Mouse (Mus musculus) E14TG2a.4 (cell line): ENCODE results near the gene Pds5a.

Experiments used
- CTCF ChIP-seq: conservative IDR thresholded peaks from 2 replicates; pipeline ENCODE4 v1.5.1; 2014; ENCODE audit warnings: low read length
- NANOG ChIP-seq: IDR thresholded peaks from 2 replicates; pipeline ENCODE4 v1.6.1; 2014; ENCODE audit warnings: borderline replicate concordance, low read length, mixed read lengths

- TF ChIP-seq CTCF (no peak), NANOG (no peak)
Measured at GRCm38 (mm10) chr5:65717063-65717902, 19.2 kb upstream of the Pds5a start.
